9 mouse cellular contexts compared by ENCODE assay signal in the genomic region with DNA sequence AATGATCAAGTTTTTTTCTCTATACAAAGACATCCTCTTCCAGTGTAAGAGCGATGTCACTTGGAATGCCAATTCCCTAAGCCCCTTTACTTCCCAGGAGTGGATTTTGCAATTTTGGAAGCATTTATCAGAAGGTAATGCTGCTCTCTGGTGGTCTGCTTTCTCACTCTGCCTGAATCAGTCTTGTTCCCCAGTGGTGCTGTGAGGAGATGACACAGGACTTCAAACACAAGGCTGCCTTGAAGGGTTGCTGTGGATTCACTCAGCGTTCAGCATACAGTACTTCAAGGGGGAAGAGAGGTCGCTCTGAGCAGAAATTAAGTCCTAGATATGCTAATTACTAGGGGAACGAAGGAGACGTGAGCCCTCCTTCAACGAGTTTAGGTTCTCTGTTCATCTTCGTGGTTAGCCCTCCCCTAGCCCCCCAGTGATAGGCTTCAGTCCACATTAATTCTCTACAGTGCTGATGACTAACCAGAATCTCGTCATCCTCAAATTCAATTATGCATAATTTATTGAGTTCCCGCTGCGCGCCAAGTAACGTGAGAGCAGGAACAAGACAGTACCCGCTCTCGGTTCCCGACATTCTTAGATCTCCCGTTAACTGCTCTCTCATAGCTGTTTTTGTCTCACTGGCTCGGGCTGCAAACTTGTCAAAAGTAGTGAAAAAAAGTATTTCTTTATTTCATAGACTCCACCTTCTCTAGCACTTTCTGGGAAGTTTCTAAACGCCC. TPM values are rescaled to one million over a fixed set of nuclear protein-coding genes. Genes with fewer than 3 reads are reported as not detected.
DNase-seq lines count a peak whose midpoint lies in the region; ATAC-seq lines count a peak whose summit lies in the region.
"Had no signal": no experiment of that assay in that cellular context is flagged by ENCODE, and none has a peak within 500 bp of the region (broad histone marks: within the 10 kb centered on the region; RNA-seq: fewer than 3 reads in every experiment).

No protein-coding gene starts in this region.

- peak; percentile 27 for DNase-seq in gastrocnemius, postnatal 10 days
- DNase-seq in gastrocnemius, adult 18-20 months (ENCODE audit: low spot score): no peak
- DNase-seq in thymus, postnatal 0 days (ENCODE audit: low spot score): peak; percentile 33
- DNase-seq in thymus, postnatal 36 days: no peak
- peak; percentile 61 for DNase-seq in forebrain, embryonic 14.5 days (ENCODE audit: low spot score)
- no peak for DNase-seq in limb, embryonic 11.5 days (ENCODE audit: low spot score)
- DNase-seq in neural tube, embryonic 11.5 days (ENCODE audit: low spot score): peak; percentile 44
- DNase-seq in cerebellum, adult 9-11 months: no peak

- no peaks in the 10 kb centered on the region for H3K36me3 ChIP-seq in forebrain, embryonic 14.5 days (ENCODE audit: control insufficient read depth, insufficient read depth, low read length)
- no peaks in the 10 kb centered on the region for H3K36me3 ChIP-seq in limb, embryonic 11.5 days (ENCODE audit: control insufficient read depth, insufficient read depth, low read length)
- H3K36me3 ChIP-seq in neural tube, embryonic 11.5 days (ENCODE audit: control insufficient read depth, insufficient read depth, low read length): no peaks in the 10 kb centered on the region

- no peaks in the 10 kb centered on the region; the same call in 1 of the 2 replicates for H3K9me3 ChIP-seq in forebrain, embryonic 14.5 days (replicated peaks; ENCODE audit: control insufficient read depth, low read length)
- no peaks in the 10 kb centered on the region for H3K9me3 ChIP-seq in limb, embryonic 11.5 days (ENCODE audit: control insufficient read depth, low read length)
- no peaks in the 10 kb centered on the region for H3K9me3 ChIP-seq in neural tube, embryonic 11.5 days (ENCODE audit: control insufficient read depth, low read length)

- peak overlapping the region; percentile 32; the same call in 1 of the 2 replicates for H3K9ac ChIP-seq in forebrain, embryonic 14.5 days (ENCODE audit: low read length)
- H3K9ac ChIP-seq in limb, embryonic 11.5 days (ENCODE audit: low read length): no peak overlapping the region; the same call in 1 of the 2 replicates
- 0 out of 2 replicates have a peak overlapping the region, but pooled peaks have one; percentile 24 for H3K9ac ChIP-seq in neural tube, embryonic 11.5 days (ENCODE audit: low read length)

- WGBS in forebrain, embryonic 14.5 days: 5% methylated on average over 18 of the region's 18 CpGs
- WGBS in limb, embryonic 11.5 days: 6% methylated on average over 18 of the region's 18 CpGs
- 6% methylated on average over 18 of the region's 18 CpGs for WGBS in neural tube, embryonic 11.5 days

- H3K4me3 ChIP-seq in forebrain, embryonic 14.5 days (ENCODE audit: low read depth, low read length): peak overlapping the region; percentile 34
- H3K4me3 ChIP-seq in limb, embryonic 11.5 days (ENCODE audit: low read depth, low read length): peak overlapping the region; percentile 15
- peak overlapping the region; percentile 38 for H3K4me3 ChIP-seq in neural tube, embryonic 11.5 days (ENCODE audit: low read depth, low read length)

- peak overlapping the region; percentile 73 for H3K4me2 ChIP-seq in forebrain, embryonic 14.5 days (ENCODE audit: low read length)
- peak overlapping the region; percentile 37 for H3K4me2 ChIP-seq in limb, embryonic 11.5 days (ENCODE audit: low read depth, severe bottlenecking)
- peak overlapping the region; percentile 72 for H3K4me2 ChIP-seq in neural tube, embryonic 11.5 days (ENCODE audit: low read depth)

- H3K27ac ChIP-seq in forebrain, embryonic 14.5 days (ENCODE audit: low read depth, low read length): no peak overlapping the region
- no peak overlapping the region for H3K27ac ChIP-seq in limb, embryonic 11.5 days (replicated peaks; ENCODE audit: low read depth, low read length)
- H3K27ac ChIP-seq in neural tube, embryonic 11.5 days (ENCODE audit: low read depth, low read length): no peak overlapping the region

- H3K4me1 ChIP-seq in forebrain, embryonic 14.5 days (ENCODE audit: control insufficient read depth, insufficient read depth, low read length): peaks cover 4% of the 10 kb centered on the region; the same call in 1 of the 2 replicates
- H3K4me1 ChIP-seq in limb, embryonic 11.5 days (ENCODE audit: control insufficient read depth, insufficient read depth, low read length): no peaks in the 10 kb centered on the region
- no peaks in the 10 kb centered on the region for H3K4me1 ChIP-seq in neural tube, embryonic 11.5 days (ENCODE audit: control insufficient read depth, insufficient read depth, low read length)

- H3K27me3 ChIP-seq in forebrain, embryonic 14.5 days (replicated peaks; ENCODE audit: control insufficient read depth, insufficient read depth, low read length): no peaks in the 10 kb centered on the region
- H3K27me3 ChIP-seq in limb, embryonic 11.5 days (ENCODE audit: control insufficient read depth, insufficient read depth, low read length): no peaks in the 10 kb centered on the region
- H3K27me3 ChIP-seq in neural tube, embryonic 11.5 days (ENCODE audit: control insufficient read depth, insufficient read depth, low read length): no peaks in the 10 kb centered on the region

- ATAC-seq in forebrain, embryonic 14.5 days: peak; percentile 65
- peak; percentile 22; the same call in 1 of the 2 replicates for ATAC-seq in limb, embryonic 11.5 days (ENCODE audit: insufficient number of reproducible peaks, low FRiP score, low TSS enrichment, low read depth)
- peak; percentile 58 for ATAC-seq in neural tube, embryonic 11.5 days (ENCODE audit: insufficient read depth, low FRiP score, low TSS enrichment)

RNA-seq across cellular contexts. Expression of gene Wdr63, which starts 0.6 kb away (rescaled TPM):
- total RNA-seq in gastrocnemius, postnatal 10 days (2021): not detected
- not detected for total RNA-seq in gastrocnemius, adult 18-20 months (2021)
- polyA plus RNA-seq in thymus, postnatal 0 days (2015; fragmentation: Nextera tagmentation; extraction: Ambion mirVana): 0.13 and 0.33 TPM in 2 replicates
- polyA plus RNA-seq in forebrain, embryonic 14.5 days (2014; fragmentation: Nextera tagmentation; extraction: Ambion mirVana): 1.5 and 2.1 TPM in 2 replicates
- polyA plus RNA-seq in limb, embryonic 11.5 days (2014; fragmentation: Nextera tagmentation; extraction: Ambion mirVana): not detected in 2 replicates
- 0.15 TPM in 1 of 2 replicates, not detected in the other for polyA plus RNA-seq in neural tube, embryonic 11.5 days (2014; fragmentation: Nextera tagmentation; extraction: Ambion mirVana)

RNA-seq across cellular contexts. Expression of gene Mcoln3, which starts 10.0 kb away (rescaled TPM):
- not detected for total RNA-seq in gastrocnemius, postnatal 10 days (2021)
- total RNA-seq in gastrocnemius, adult 18-20 months (2021): not detected
- 5.5 and 6.6 TPM in 2 replicates for polyA plus RNA-seq in thymus, postnatal 0 days (2015; fragmentation: Nextera tagmentation; extraction: Ambion mirVana)
- polyA plus RNA-seq in forebrain, embryonic 14.5 days (2014; fragmentation: Nextera tagmentation; extraction: Ambion mirVana): 0.40 and 0.46 TPM in 2 replicates
- polyA plus RNA-seq in limb, embryonic 11.5 days (2014; fragmentation: Nextera tagmentation; extraction: Ambion mirVana): 6.3 and 7.2 TPM in 2 replicates
- polyA plus RNA-seq in neural tube, embryonic 11.5 days (2014; fragmentation: Nextera tagmentation; extraction: Ambion mirVana): 4.1 and 4.3 TPM in 2 replicates
- total RNA-seq: liver, adult 2 months had no signal
- polyA plus RNA-seq: liver, adult 2 months had no signal

RNA-seq across cellular contexts. Expression of gene Mcoln2, which starts 42.4 kb away (rescaled TPM):
- total RNA-seq in gastrocnemius, postnatal 10 days (2021): under 1 TPM; 0.14 to 0.54 TPM
- total RNA-seq in gastrocnemius, adult 18-20 months (2021): not detected
- polyA plus RNA-seq in thymus, postnatal 0 days (2015; fragmentation: Nextera tagmentation; extraction: Ambion mirVana): 11.1 and 12.5 TPM in 2 replicates
- polyA plus RNA-seq in forebrain, embryonic 14.5 days (2014; fragmentation: Nextera tagmentation; extraction: Ambion mirVana): 0.56 TPM in 1 of 2 replicates, not detected in the other
- 0.63 and 1.1 TPM in 2 replicates for polyA plus RNA-seq in limb, embryonic 11.5 days (2014; fragmentation: Nextera tagmentation; extraction: Ambion mirVana)
- 0.28 and 0.49 TPM in 2 replicates for polyA plus RNA-seq in neural tube, embryonic 11.5 days (2014; fragmentation: Nextera tagmentation; extraction: Ambion mirVana)

Comparison
In these comparisons a context has a peak if more than half of its experiments do, and no peak if none do; other contexts are left out.
1. DNase-seq: peak in gastrocnemius, postnatal 10 days (single experiment), thymus, postnatal 0 days (single experiment), forebrain, embryonic 14.5 days (single experiment) and neural tube, embryonic 11.5 days (single experiment); none in gastrocnemius, adult 18-20 months (single experiment), thymus, postnatal 36 days (0 of 2), limb, embryonic 11.5 days (single experiment) and cerebellum, adult 9-11 months (single experiment).
2. Peak in every context shown above with its lines, with median percentiles within 50 percentile points of each other: ATAC-seq, H3K4me2 ChIP-seq and H3K4me3 ChIP-seq.